Mouse (Mus musculus): ENCODE data around the gene Syngr1.
A peak's percentile ranks its signal among the peaks of the same experiment; 100 is the strongest.

The Syngr1 gene

GRCm38 (mm10) chr15:80145397-80145796 is 54.3 kb downstream of the Syngr1 start:
- no peak for DNase-seq (ENCODE audit: extremely low spot score)

DNA sequence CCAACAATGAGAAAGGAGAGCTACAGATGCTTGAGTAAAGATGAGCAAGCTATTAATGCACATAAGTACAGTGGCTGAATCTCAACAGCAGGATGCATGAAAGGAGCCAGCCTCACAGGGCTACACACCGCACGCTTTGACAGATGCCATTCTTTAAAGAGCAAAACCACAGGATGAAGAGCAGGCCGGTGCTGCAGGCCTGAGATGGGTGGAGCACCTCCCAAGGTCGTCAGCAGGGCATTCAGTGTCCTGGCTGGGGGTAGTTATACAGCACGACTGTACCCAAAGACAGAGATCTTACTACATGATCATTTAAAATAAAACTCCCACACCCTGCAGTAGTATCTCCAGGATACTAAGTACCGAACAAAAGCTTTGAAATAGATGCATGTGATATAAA is 55.0 kb downstream of the Syngr1 start:
- DNase-seq (ENCODE audit: extremely low spot score) = no peak

GRCm38 (mm10) chr15:80147090-80147489 is 56.0 kb downstream of the Syngr1 start:
- no peak for DNase-seq (ENCODE audit: extremely low spot score)

DNA sequence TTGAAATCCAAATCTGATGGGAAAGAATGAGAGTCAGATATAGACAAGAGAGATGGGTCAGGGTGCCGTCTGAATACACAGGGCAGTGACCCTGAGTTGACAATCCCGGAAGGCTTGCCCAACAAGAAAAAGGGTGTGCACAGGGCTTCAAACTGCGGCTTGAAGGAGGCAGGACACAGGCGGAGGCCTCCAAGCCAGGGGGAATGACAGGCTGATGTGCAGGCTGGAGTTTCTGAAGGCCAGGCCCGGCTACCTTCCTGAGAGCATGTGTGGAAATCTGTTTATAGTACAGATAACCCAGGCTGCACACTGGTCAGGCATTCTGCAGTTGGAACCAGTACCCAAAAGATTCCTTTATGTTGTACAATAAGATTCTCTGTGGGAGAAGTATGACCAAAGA is 56.4 kb downstream of the Syngr1 start:
- no peak for DNase-seq (ENCODE audit: extremely low spot score)

- no peak for DNase-seq (ENCODE audit: extremely low spot score)
Measured at GRCm38 (mm10) chr15:80148565-80148964, 57.4 kb downstream of the Syngr1 start.

- DNase-seq (ENCODE audit: extremely low spot score) = no peak
Measured at GRCm38 (mm10) chr15:80149517-80149916, 58.4 kb downstream of the Syngr1 start.

GRCm38 (mm10) chr15:80152663-80153062 is 61.5 kb downstream of the Syngr1 start:
- no peak for DNase-seq (ENCODE audit: extremely low spot score)

DNA sequence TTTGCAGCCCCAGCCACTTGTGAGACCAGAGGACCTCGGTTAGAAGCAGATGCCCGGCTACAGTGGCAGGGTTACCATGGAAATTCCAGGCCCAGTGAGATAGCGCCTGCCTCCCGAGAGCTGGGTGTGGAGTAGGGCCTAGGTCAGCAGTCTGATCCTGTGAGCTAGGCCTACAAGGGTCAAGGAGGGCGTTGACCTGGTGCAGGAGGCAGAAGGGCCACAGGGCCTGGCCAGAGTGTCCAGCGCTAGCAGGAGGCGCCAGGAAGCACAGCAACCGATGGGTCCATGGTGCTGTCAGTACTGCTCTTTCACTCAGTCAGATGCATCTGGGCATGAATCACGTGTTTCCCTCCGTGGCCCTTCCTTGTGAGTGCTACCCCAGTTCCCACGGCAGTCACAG is 62.6 kb downstream of the Syngr1 start:
- DNase-seq (ENCODE audit: extremely low spot score) = no peak

- DNase-seq (ENCODE audit: extremely low spot score) = no peak
Measured at GRCm38 (mm10) chr15:80155707-80156106, 64.6 kb downstream of the Syngr1 start.

- no peak for DNase-seq (ENCODE audit: extremely low spot score)
Measured at GRCm38 (mm10) chr15:80157197-80157943, 66.2 kb downstream of the Syngr1 start.

DNA sequence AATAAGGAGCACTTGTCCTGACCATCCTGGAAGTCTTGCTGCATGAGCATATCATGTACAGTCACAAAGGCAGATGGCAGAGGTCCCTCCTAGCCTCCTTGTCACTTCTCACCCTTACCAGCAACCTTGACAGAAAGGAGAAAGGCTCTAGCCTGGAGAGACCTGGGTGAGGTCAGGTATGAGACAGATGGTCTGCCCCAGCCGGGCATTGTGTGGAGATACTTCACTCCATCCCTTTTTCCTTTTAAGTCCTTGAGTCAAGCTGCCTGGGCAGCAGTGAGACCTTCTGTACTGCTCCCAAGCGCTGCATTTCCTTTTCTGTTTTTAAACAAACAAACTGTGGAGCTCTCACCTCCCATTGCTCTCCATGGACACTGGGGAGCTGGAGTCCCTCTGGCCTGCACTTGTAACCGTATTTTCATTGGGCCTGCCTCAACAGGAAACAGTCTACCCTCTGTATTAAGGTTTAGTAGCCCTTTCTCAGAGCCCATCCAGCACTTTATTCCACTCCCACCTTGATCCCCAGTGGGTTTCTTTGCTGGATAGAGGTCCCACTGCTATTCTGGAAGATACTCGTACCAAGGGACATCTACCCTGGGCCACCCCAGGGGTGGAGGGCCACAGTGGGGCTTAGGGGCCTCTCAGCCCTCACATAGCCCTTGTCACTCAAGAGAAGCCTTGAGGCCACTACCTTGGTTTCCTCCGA is 67.0 kb downstream of the Syngr1 start:
- DNase-seq (ENCODE audit: extremely low spot score) = no peak

- no peak for DNase-seq (ENCODE audit: extremely low spot score)
Measured at GRCm38 (mm10) chr15:80158707-80159090, 67.6 kb downstream of the Syngr1 start.

DNA sequence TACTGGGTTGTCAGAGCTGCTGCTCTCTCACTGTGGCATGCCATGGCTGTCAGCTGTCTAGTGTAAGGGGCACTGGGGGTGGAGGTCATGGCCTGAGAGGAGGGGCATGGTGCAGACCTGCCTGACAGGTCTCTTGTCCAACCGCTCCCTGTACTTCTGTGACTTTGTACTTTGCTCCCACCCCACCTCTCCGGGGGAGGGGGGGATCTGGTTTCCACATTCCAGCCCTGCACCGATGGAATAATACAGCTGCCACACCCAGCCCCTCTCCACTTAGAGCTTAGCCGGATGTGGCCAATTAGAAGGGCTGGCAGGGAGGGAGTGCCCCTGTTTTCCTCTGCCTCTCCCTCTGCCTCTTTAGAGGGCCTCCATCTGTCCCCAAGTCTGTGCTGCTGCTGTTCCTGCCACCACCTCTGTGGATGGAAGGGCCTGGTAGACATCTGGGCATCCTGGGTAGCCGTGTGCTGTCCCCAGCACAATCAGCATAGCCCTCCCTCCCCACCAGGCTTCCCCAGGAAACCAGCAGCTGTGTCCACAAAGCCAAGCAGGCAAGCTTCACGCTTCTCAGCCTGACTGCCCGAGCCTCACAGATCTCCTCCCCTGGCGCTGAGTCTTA is 68.3 kb downstream of the Syngr1 start:
- DNase-seq (ENCODE audit: extremely low spot score) = peak; percentile 62

GRCm38 (mm10) chr15:80160223-80160622 is 69.1 kb downstream of the Syngr1 start:
- DNase-seq (ENCODE audit: extremely low spot score) = no peak

- no peak for DNase-seq (ENCODE audit: extremely low spot score)
Measured at GRCm38 (mm10) chr15:80160726-80161125, 69.6 kb downstream of the Syngr1 start.

- no peak for DNase-seq (ENCODE audit: extremely low spot score)
Measured at GRCm38 (mm10) chr15:80161199-80161598, 70.1 kb downstream of the Syngr1 start.

- DNase-seq (ENCODE audit: extremely low spot score) = no peak
Measured at GRCm38 (mm10) chr15:80162401-80162964, 71.3 kb downstream of the Syngr1 start.

DNA sequence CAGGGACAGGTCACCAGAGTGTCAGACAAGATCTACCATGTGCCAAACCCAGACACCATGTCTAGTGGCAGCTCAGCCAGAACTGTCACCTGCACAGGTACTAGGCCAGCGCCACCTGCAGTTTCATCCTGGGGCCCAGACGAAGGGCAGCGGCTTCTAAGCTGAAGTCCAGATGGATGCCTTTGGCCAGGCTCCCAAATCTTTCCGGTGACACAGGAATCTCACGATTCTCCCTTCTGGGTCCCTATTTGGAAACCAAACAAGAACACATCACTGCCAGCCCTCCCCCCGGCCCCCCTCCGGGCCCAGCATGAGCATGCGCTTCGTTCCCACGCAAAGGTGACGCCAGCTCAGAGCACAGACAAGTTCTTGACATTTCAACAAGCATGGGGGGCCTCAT is 72.1 kb downstream of the Syngr1 start:
- DNase-seq (ENCODE audit: extremely low spot score) = no peak

GRCm38 (mm10) chr15:80163716-80164115 is 72.6 kb downstream of the Syngr1 start:
- DNase-seq (ENCODE audit: extremely low spot score) = no peak

- DNase-seq (ENCODE audit: extremely low spot score) = no peak
Measured at GRCm38 (mm10) chr15:80165396-80165795, 74.3 kb downstream of the Syngr1 start.

Data from embryo, embryonic 9.5 days (tissue).